Mouse (Mus musculus): ENCODE results near the gene Vmn1r93. TPM values are rescaled to one million over a fixed set of nuclear protein-coding genes. Genes with fewer than 3 reads are reported as not detected.
"Not testable (repeated sequence)": the region's sequence is repeated elsewhere in the genome, so short reads cannot be mapped to it uniquely, and the experiment has no call there.

The Vmn1r93 gene
- polyA plus RNA-seq (2016; fragmentation: Nextera tagmentation; extraction: Ambion mirVana): not detected in 2 replicates

GRCm38 (mm10) chr7:20138988-20139387 lies at the start of gene Vmn1r93:
TSS of gene Vmn1r93 (minus strand) at chr7:20139088.
- ATAC-seq (ENCODE audit: insufficient number of reproducible peaks, low FRiP score); H3K27me3 ChIP-seq (replicated peaks); H3K4me3 ChIP-seq; H3K9me3 ChIP-seq (replicated peaks); H3K27ac ChIP-seq (ENCODE audit: poor library complexity, severe bottlenecking); H3K4me1 ChIP-seq (replicated peaks); H3K9ac ChIP-seq; H3K36me3 ChIP-seq; H3K4me2 ChIP-seq: not testable (repeated sequence)
- WGBS: no CpG with 5 or more reads among the region's 5 CpGs

GRCm38 (mm10) chr7:20168277-20168676 lies 29.4 kb upstream of the Vmn1r93 start, which contains the start of gene Vmn1r94:
TSS of gene Vmn1r94 (minus strand) at chr7:20168377.
- not testable (repeated sequence) for H3K4me1 ChIP-seq (replicated peaks); H3K4me3 ChIP-seq; H3K9ac ChIP-seq; H3K36me3 ChIP-seq; H3K9me3 ChIP-seq (replicated peaks); H3K4me2 ChIP-seq; ATAC-seq (ENCODE audit: insufficient number of reproducible peaks, low FRiP score); H3K27me3 ChIP-seq (replicated peaks); H3K27ac ChIP-seq (ENCODE audit: poor library complexity, severe bottlenecking)
- WGBS: no CpG with 5 or more reads among the region's 3 CpGs

- H3K36me3 ChIP-seq; H3K9me3 ChIP-seq (replicated peaks); H3K27me3 ChIP-seq (replicated peaks); ATAC-seq (ENCODE audit: insufficient number of reproducible peaks, low FRiP score); H3K4me1 ChIP-seq (replicated peaks); H3K27ac ChIP-seq (ENCODE audit: poor library complexity, severe bottlenecking); H3K9ac ChIP-seq; H3K4me2 ChIP-seq; H3K4me3 ChIP-seq: not testable (repeated sequence)
- no CpG with 5 or more reads among the region's 2 CpGs for WGBS
These were observed 16.4 kb downstream of the Vmn1r93 start, which contains the start of gene Gm16442 for GRCm38 (mm10) chr7:20122479-20122878. TSS of gene Gm16442 (minus strand) at chr7:20122579.

GRCm38 (mm10) chr7:20099380-20099779 lies 39.5 kb downstream of the Vmn1r93 start, which contains the start of gene Vmn1r91:
TSS of gene Vmn1r91 (plus strand) at chr7:20099680.
- 74% methylated on average over 5 of the region's 5 CpGs for WGBS
- not testable (repeated sequence) for H3K4me3 ChIP-seq

More at GRCm38 (mm10) chr7:20099380-20099779, 39.5 kb downstream of the Vmn1r93 start, which contains the start of gene Vmn1r91:
- not testable (repeated sequence) for H3K4me2 ChIP-seq; H3K27ac ChIP-seq (ENCODE audit: poor library complexity, severe bottlenecking); H3K9me3 ChIP-seq (replicated peaks); H3K27me3 ChIP-seq (replicated peaks); H3K4me1 ChIP-seq (replicated peaks); H3K9ac ChIP-seq; H3K36me3 ChIP-seq; ATAC-seq (ENCODE audit: insufficient number of reproducible peaks, low FRiP score)

Other genes with a start within 250 kb of the Vmn1r93 start
- 15.7 and 16.0 TPM in 2 replicates for gene Pvr, start 217.9 kb downstream of the Vmn1r93 start, polyA plus RNA-seq (2016; fragmentation: Nextera tagmentation; extraction: Ambion mirVana)
- gene Igsf23, start 188.3 kb downstream of the Vmn1r93 start, polyA plus RNA-seq (2016; fragmentation: Nextera tagmentation; extraction: Ambion mirVana): 1.0 and 1.2 TPM in 2 replicates
- 0.42 TPM in 1 of 2 replicates, not detected in the other for gene Ceacam20, start 173.7 kb downstream of the Vmn1r93 start, polyA plus RNA-seq (2016; fragmentation: Nextera tagmentation; extraction: Ambion mirVana)
- not detected in 2 replicates for gene Nlrp9b, start 147.6 kb downstream of the Vmn1r93 start, polyA plus RNA-seq (2016; fragmentation: Nextera tagmentation; extraction: Ambion mirVana)
- not detected in 2 replicates for gene Vmn1r91, start 39.4 kb downstream of the Vmn1r93 start, polyA plus RNA-seq (2016; fragmentation: Nextera tagmentation; extraction: Ambion mirVana)
- gene Gm16442, start 16.5 kb downstream of the Vmn1r93 start, polyA plus RNA-seq (2016; fragmentation: Nextera tagmentation; extraction: Ambion mirVana): not detected in 2 replicates
- gene Vmn1r94, start 29.3 kb upstream of the Vmn1r93 start, polyA plus RNA-seq (2016; fragmentation: Nextera tagmentation; extraction: Ambion mirVana): not detected in 2 replicates
- gene Vmn1r95, start 54.6 kb upstream of the Vmn1r93 start, polyA plus RNA-seq (2016; fragmentation: Nextera tagmentation; extraction: Ambion mirVana): not detected in 2 replicates
- not detected in 2 replicates for gene Gm6164, start 66.5 kb upstream of the Vmn1r93 start, polyA plus RNA-seq (2016; fragmentation: Nextera tagmentation; extraction: Ambion mirVana)
- not detected in 2 replicates for gene Gm4498, start 94.7 kb upstream of the Vmn1r93 start, polyA plus RNA-seq (2016; fragmentation: Nextera tagmentation; extraction: Ambion mirVana)
- not detected in 2 replicates for gene Gm5890, start 123.7 kb upstream of the Vmn1r93 start, polyA plus RNA-seq (2016; fragmentation: Nextera tagmentation; extraction: Ambion mirVana)
- not detected in 2 replicates for gene Gm4133, start 195.0 kb upstream of the Vmn1r93 start, polyA plus RNA-seq (2016; fragmentation: Nextera tagmentation; extraction: Ambion mirVana)
- not detected in 2 replicates for gene Gm5728, start 236.3 kb upstream of the Vmn1r93 start, polyA plus RNA-seq (2016; fragmentation: Nextera tagmentation; extraction: Ambion mirVana)

All from heart, embryonic 12.5 days (tissue).